Mouse (Mus musculus) left cerebral cortex, postnatal 4 days (tissue): ENCODE measurements around the gene Evi2. TPM values are rescaled to one million over a fixed set of nuclear protein-coding genes. Genes with fewer than 3 reads are reported as not detected.
A peak's percentile ranks its signal among the peaks of the same experiment; 100 is the strongest.

ENCODE experiments used
- DNase-seq: peaks from one replicate; pipeline ENCODE4 v3.0.0-alpha.2; 2022
- intact Hi-C: fragments of 180-260 bp; cut with DNase I; formaldehyde crosslinking; loops from one replicate; pipeline ENCODE4 v1.15.1; 2025
- total RNA-seq, 2 experiments: library from RNA; stranded (reverse); gene quantifications; 2 replicates each; pipeline ENCODE4 v1.2.3; 2021

Gene Evi2
- total RNA-seq, 2 experiments from 2014 or later: not detected

GRCm38 (mm10) chr11:79527015-79527738 is 3.2 kb downstream of the Evi2 start:
- DNase-seq: no peak
- intact Hi-C loops: no loop called here

GRCm38 (mm10) chr11:79526549-79526948 is 3.8 kb downstream of the Evi2 start:
- intact Hi-C loops: no loop called here
- DNase-seq: no peak

- no peak for DNase-seq
- intact Hi-C loops: no loop called here
These were observed 6.1 kb downstream of the Evi2 start for GRCm38 (mm10) chr11:79524310-79524575.

GRCm38 (mm10) chr11:79523560-79524309 is 6.7 kb downstream of the Evi2 start, which contains the start of gene Evi2b:
Evi2b (minus strand) TSS chr11:79523762.
- intact Hi-C loops: no loop called here
- DNase-seq: no peak

GRCm38 (mm10) chr11:79522944-79523343 is 7.4 kb downstream of the Evi2 start:
- DNase-seq: no peak
- intact Hi-C loops: no loop called here

GRCm38 (mm10) chr11:79521930-79522329 is 8.5 kb downstream of the Evi2 start:
- DNase-seq: no peak
- intact Hi-C loops: no loop called here

- intact Hi-C loops: no loop called here
These were observed 9.6 kb downstream of the Evi2 start for GRCm38 (mm10) chr11:79520772-79521171.

GRCm38 (mm10) chr11:79519878-79520291 is 10.5 kb downstream of the Evi2 start:
- intact Hi-C loops: no loop called here
- no peak for DNase-seq

More at GRCm38 (mm10) chr11:79520772-79521171, 9.6 kb downstream of the Evi2 start:
- DNase-seq: no peak

- intact Hi-C loops: no loop called here
- DNase-seq: no peak
These were observed 11.1 kb downstream of the Evi2 start for GRCm38 (mm10) chr11:79519299-79519698.

- intact Hi-C loops: no loop called here
- no peak for DNase-seq
These were observed 14.6 kb downstream of the Evi2 start for GRCm38 (mm10) chr11:79515798-79516197.

GRCm38 (mm10) chr11:79515331-79515730 is 15.1 kb downstream of the Evi2 start:
- peak; percentile 4 for DNase-seq
- intact Hi-C loops: no loop called here

GRCm38 (mm10) chr11:79511970-79512369 is 18.4 kb downstream of the Evi2 start:
- no peak for DNase-seq
- intact Hi-C loops: no loop called here

GRCm38 (mm10) chr11:79504506-79504905 is 25.9 kb downstream of the Evi2 start:
- intact Hi-C loops: no loop called here
- no peak for DNase-seq

- intact Hi-C loops: no loop called here
- DNase-seq: peak; percentile 19
These were observed 26.5 kb downstream of the Evi2 start, which contains the start of gene Omg for GRCm38 (mm10) chr11:79503845-79504244. Omg (minus strand) TSS chr11:79504084.

GRCm38 (mm10) chr11:79502917-79503316 is 27.5 kb downstream of the Evi2 start:
- intact Hi-C loops: no loop called here

GRCm38 (mm10) chr11:79494976-79495800 is 35.2 kb downstream of the Evi2 start:
- intact Hi-C loops: no loop called here
- DNase-seq: no peak

More at GRCm38 (mm10) chr11:79502917-79503316, 27.5 kb downstream of the Evi2 start:
- no peak for DNase-seq

- no peak for DNase-seq
- intact Hi-C loops: no loop called here
These were observed 45.7 kb downstream of the Evi2 start for GRCm38 (mm10) chr11:79484721-79485120.

- intact Hi-C loops: no loop called here
- no peak for DNase-seq
These were observed 46.4 kb downstream of the Evi2 start for GRCm38 (mm10) chr11:79483876-79484528.

GRCm38 (mm10) chr11:79483392-79483791 is 47.0 kb downstream of the Evi2 start:
- intact Hi-C loops: no loop called here

GRCm38 (mm10) chr11:79468097-79468496 is 62.3 kb downstream of the Evi2 start:
- DNase-seq: no peak
- intact Hi-C loops: loop anchor here (10.0 kb wide), 1 partner anchor 107 kb away; no protein-coding TSS in a partner anchor

More at GRCm38 (mm10) chr11:79483392-79483791, 47.0 kb downstream of the Evi2 start:
- DNase-seq: no peak
